ENCODE assay signal across 33 mouse cellular contexts in genomic region chr2:154326852-154327251, GRCm38 (mm10). TPM values are rescaled to one million over a fixed set of nuclear protein-coding genes. Genes with fewer than 3 reads are reported as not detected.
A peak's percentile ranks its signal among the peaks of the same experiment; 100 is the strongest.
DNase-seq lines count a peak whose midpoint lies in the region; ATAC-seq and TF ChIP-seq lines count a peak whose summit lies in the region.
"Had no signal": no experiment of that assay in that cellular context is flagged by ENCODE, and none has a peak within 500 bp of the region (broad histone marks: within the 10 kb centered on the region; RNA-seq: fewer than 3 reads in every experiment).

No protein-coding gene starts in this region.

- DNase-seq in MEL (ENCODE audit: low read depth, low spot score): peak; percentile 52
- DNase-seq in c-Kit-positive CD71-positive TER-119-negative erythroid progenitor cells, embryonic 14.5 days (ENCODE audit: low read depth): peak; percentile 87
- no peak for DNase-seq in adrenal gland, postnatal 36 days
- DNase-seq in testis, postnatal 10 days (ENCODE audit: low spot score): no peak
- no peak for DNase-seq in left cerebral cortex, postnatal 14 days (ENCODE audit: low spot score in 2 of 2)
- DNase-seq: adrenal gland, adult 8-10 months; cerebellum, adult 11 months; cerebellum, postnatal 14 days; gastrocnemius, adult 2 months; heart, postnatal 10 days; kidney, adult 9 months; kidney, postnatal 25 days; left cerebral cortex, postnatal 4 days; lung, postnatal 4 days had no signal

- H3K4me1 ChIP-seq in MEL (ENCODE audit: control insufficient read depth in 1 of 2, insufficient read depth in 2 of 2, low read length in 2 of 2): peaks cover 0 to 2% of the 10 kb centered on the region in 2 experiments; a peak in 2 of 4 replicates
- peaks cover 25% of the 10 kb centered on the region for H3K4me1 ChIP-seq in liver, embryonic 12.5 days
- H3K4me1 ChIP-seq: embryonic facial prominence, embryonic 12.5 days; heart, embryonic 10.5 days; hindbrain, embryonic 10.5 days; limb, embryonic 15.5 days; midbrain, embryonic 10.5 days had no signal

- H3K27ac ChIP-seq in MEL (ENCODE audit: control insufficient read depth, low read depth, low read length): no peak overlapping the region
- peak overlapping the region; percentile 62; the same call in 1 of the 2 replicates for H3K27ac ChIP-seq in liver, embryonic 12.5 days
- H3K27ac ChIP-seq: embryonic facial prominence, embryonic 12.5 days; gastrocnemius, adult 2 months; heart, embryonic 10.5 days; hindbrain, embryonic 10.5 days; left cerebral cortex, adult 2 months; limb, embryonic 15.5 days; midbrain, embryonic 10.5 days; stomach, postnatal 0 days had no signal

- 49% methylated on average over 3 of the region's 3 CpGs for WGBS in liver, embryonic 12.5 days (ENCODE audit: insufficient replicate concordance)

- no peak for TF ChIP-seq RAD21 in MEL (IDR thresholded peaks at IDR 0.05; ENCODE audit: low read depth, low read length)

- no peak for TF ChIP-seq POLR2A in MEL (IDR thresholded peaks at IDR 0.05; ENCODE audit: control insufficient read depth in 1 of 2, insufficient read depth in 1 of 2, low read depth in 1 of 2, low read length in 2 of 2, poor library complexity in 1 of 2)

- H3K36me3 ChIP-seq in MEL (ENCODE audit: control insufficient read depth in 1 of 2, insufficient read depth in 2 of 2, low read length in 2 of 2): peaks cover 0 to 5% of the 10 kb centered on the region in 2 experiments; a peak in 2 of 4 replicates
- H3K36me3 ChIP-seq in liver, embryonic 12.5 days: no peaks in the 10 kb centered on the region
- H3K36me3 ChIP-seq: embryonic facial prominence, embryonic 12.5 days; heart, embryonic 10.5 days; hindbrain, embryonic 10.5 days; limb, embryonic 15.5 days; midbrain, embryonic 10.5 days had no signal

- H3K27me3 ChIP-seq in MEL (ENCODE audit: control insufficient read depth in 1 of 2, insufficient read depth in 2 of 2, low read length in 2 of 2): no peaks in the 10 kb centered on the region; a peak in 1 of 4 replicates
- 0 out of 2 replicates have a peak, but pooled peaks cover 3% of the 10 kb centered on the region for H3K27me3 ChIP-seq in liver, embryonic 12.5 days (replicated peaks)
- H3K27me3 ChIP-seq: embryonic facial prominence, embryonic 12.5 days; limb, embryonic 15.5 days had no signal

- no peak for TF ChIP-seq CTCF in MEL (IDR thresholded peaks at IDR 0.05 in 2 of 3, conservative IDR thresholded peaks at IDR 0.05 in 1 of 3; ENCODE audit: control insufficient read depth in 1 of 3, insufficient read depth in 1 of 3, low read depth in 2 of 3, low read length in 3 of 3, poor library complexity in 1 of 3, severe bottlenecking in 1 of 3)

- peak overlapping the region; percentile 44 for H3K4me2 ChIP-seq in liver, embryonic 12.5 days
- H3K4me2 ChIP-seq: embryonic facial prominence, embryonic 12.5 days; limb, embryonic 15.5 days had no signal

- ATAC-seq in liver, embryonic 12.5 days: peak; percentile 94
- ATAC-seq in megakaryocyte progenitor cell, adult 5-6 weeks (replicated peaks; ENCODE audit: poor library complexity): peak; percentile 80
- ATAC-seq: activated CD4-positive, CD25-positive, alpha-beta regulatory T cell, adult 4 months; forebrain, embryonic 14.5 days; hindbrain, embryonic 16.5 days; intestine, embryonic 16.5 days had no signal

- no peaks in the 10 kb centered on the region for H3K9me3 ChIP-seq in MEL (replicated peaks; ENCODE audit: insufficient read depth, low read length)
- no peaks in the 10 kb centered on the region for H3K9me3 ChIP-seq in liver, embryonic 12.5 days (replicated peaks)
- H3K9me3 ChIP-seq: embryonic facial prominence, embryonic 12.5 days; heart, embryonic 10.5 days; hindbrain, embryonic 10.5 days; limb, embryonic 15.5 days; midbrain, embryonic 10.5 days had no signal

- no peak overlapping the region for H3K9ac ChIP-seq in MEL (ENCODE audit: control insufficient read depth, low read depth, low read length, poor library complexity, severe bottlenecking)
- no peak overlapping the region for H3K9ac ChIP-seq in liver, embryonic 12.5 days
- H3K9ac ChIP-seq: embryonic facial prominence, embryonic 12.5 days; limb, embryonic 15.5 days had no signal

- intact Hi-C loops in left cerebral cortex, postnatal 14 days (cut with DNase I): no loop called here

- TF ChIP-seq EP300 in MEL (IDR thresholded peaks at IDR 0.05; ENCODE audit: low read depth in 1 of 2, low read length in 2 of 2): peak; percentile 55 to 73

- H3K4me3 ChIP-seq in MEL (ENCODE audit: control insufficient read depth in 1 of 2, insufficient read depth in 1 of 2, low read depth in 2 of 2, low read length in 2 of 2): no peak overlapping the region
- H3K4me3 ChIP-seq in liver, embryonic 12.5 days: no peak overlapping the region
- H3K4me3 ChIP-seq: embryonic facial prominence, embryonic 12.5 days; erythroblast, embryonic 14.5 days; gastrocnemius, adult 2 months; heart, embryonic 10.5 days; hindbrain, embryonic 10.5 days; left cerebral cortex, adult 2 months; limb, embryonic 15.5 days; midbrain, embryonic 10.5 days had no signal

- no peaks in the 10 kb centered on the region for H3K79me2 ChIP-seq in MEL (ENCODE audit: control insufficient read depth, insufficient read depth, low read length, poor library complexity)

TF ChIP-seq in MEL, 35 proteins besides CTCF, POLR2A, EP300 and RAD21:
- TF ChIP-seq GATA1 (IDR thresholded peaks at IDR 0.05; ENCODE audit: low read depth, low read length): peak; percentile 67
- no peak for TF ChIP-seq SIN3A (IDR thresholded peaks at IDR 0.05; ENCODE audit: low read length)
- no peak for TF ChIP-seq MAX (IDR thresholded peaks at IDR 0.05; ENCODE audit: low read length)
- TF ChIP-seq CHD1 (IDR thresholded peaks at IDR 0.05; ENCODE audit: low read depth, low read length): no peak
- no peak for TF ChIP-seq JUND (IDR thresholded peaks at IDR 0.05; ENCODE audit: low read depth, low read length)
- TF ChIP-seq BHLHE40 (IDR thresholded peaks at IDR 0.05; ENCODE audit: borderline replicate concordance, low read depth, low read length): peak; percentile 45; the same call in 1 of the 2 replicates
- no peak for TF ChIP-seq MYC (IDR thresholded peaks at IDR 0.05; ENCODE audit: low read depth, low read length)
- TF ChIP-seq ELF1 (IDR thresholded peaks at IDR 0.05; ENCODE audit: low read depth, low read length): no peak
- peak; percentile 39; the same call in 1 of the 2 replicates for TF ChIP-seq TAL1 (IDR thresholded peaks at IDR 0.05; ENCODE audit: low read length)
- TF ChIP-seq SMC3 (IDR thresholded peaks at IDR 0.05; ENCODE audit: low read depth, low read length): no peak
- TF ChIP-seq MXI1 (IDR thresholded peaks at IDR 0.05; ENCODE audit: low read depth, low read length): no peak
- peak; percentile 37; the same call in 1 of the 2 replicates for TF ChIP-seq ETS1 (IDR thresholded peaks at IDR 0.05; ENCODE audit: low read depth, low read length)
- TF ChIP-seq TCF12 (IDR thresholded peaks at IDR 0.05; ENCODE audit: low read depth, low read length): peak; percentile 93
- peak; percentile 42; the same call in 1 of the 2 replicates for TF ChIP-seq ZNF384 (IDR thresholded peaks at IDR 0.05; ENCODE audit: low read depth, low read length)
- TF ChIP-seq MYB (IDR thresholded peaks at IDR 0.05; ENCODE audit: low read depth, low read length): no peak
- peak; percentile 45; the same call in 1 of the 2 replicates for TF ChIP-seq MAZ (IDR thresholded peaks at IDR 0.05; ENCODE audit: low read depth, low read length)
- TF ChIP-seq USF2 (IDR thresholded peaks at IDR 0.05; ENCODE audit: borderline replicate concordance in 1 of 2, insufficient read depth in 1 of 2, low read depth in 1 of 2, low read length in 2 of 2): no peak
- TF ChIP-seq E2F4 (IDR thresholded peaks at IDR 0.05; ENCODE audit: borderline replicate concordance, low read depth, low read length): no peak
- TF ChIP-seq ZMIZ1 (IDR thresholded peaks at IDR 0.05; ENCODE audit: low read depth, low read length): no peak
TF ChIP-seq in MEL: peak in this region for 7.

RNA-seq across cellular contexts. Expression of gene Bpifb9b, which starts 19.8 kb away (rescaled TPM):
- total RNA-seq in MEL (2012; rRNA removed): not detected in 2 replicates
- polyA plus RNA-seq in MEL (2012; ENCODE audit: insufficient read depth in 1 of 2, insufficient read length in 2 of 2, low read depth in 1 of 2, low replicate concordance in 2 of 2, missing spikeins in 1 of 2): not detected
- polyA plus RNA-seq in liver, embryonic 12.5 days (2016; fragmentation: Nextera tagmentation; extraction: Ambion mirVana): not detected in 2 replicates
- not detected in 2 replicates for total RNA-seq in megakaryocyte progenitor cell, adult 5-6 weeks (2015)
- total RNA-seq in megakaryocyte progenitor cell, adult 5-6 weeks (2017): not detected in 2 replicates
- total RNA-seq in adrenal gland, postnatal 36 days (2021): not detected
- total RNA-seq in left cerebral cortex, postnatal 14 days (2021): not detected
- total RNA-seq: ES-E14; gastrocnemius, adult 2 months; granulocyte monocyte progenitor cell, adult 5-6 weeks; heart, postnatal 10 days; left cerebral cortex, adult 2 months; left cerebral cortex, postnatal 4 days had no signal
- polyA plus RNA-seq: activated CD4-positive, CD25-positive, alpha-beta regulatory T cell, adult 4 months; embryonic facial prominence, embryonic 12.5 days; erythroblast, embryonic 14.5 days; forebrain, embryonic 14.5 days; frontal cortex, adult 2 months; heart, embryonic 10.5 days; hindbrain, embryonic 10.5 days; hindbrain, embryonic 16.5 days; intestine, embryonic 16.5 days; limb, embryonic 15.5 days; lung, embryonic 16.5 days; midbrain, embryonic 10.5 days; neural tube, embryonic 14.5 days; stomach, postnatal 0 days had no signal

RNA-seq across cellular contexts. Expression of gene Cdk5rap1, which starts 46.0 kb away (rescaled TPM):
- total RNA-seq in MEL (2012; rRNA removed): 14.1 and 14.7 TPM in 2 replicates
- polyA plus RNA-seq in MEL (2012; ENCODE audit: insufficient read depth in 1 of 2, insufficient read length in 2 of 2, low read depth in 1 of 2, low replicate concordance in 2 of 2, missing spikeins in 1 of 2): 10 to 100 TPM in 1 of 2 experiments, not detected in 1; 13.1 TPM
- 16.6 and 16.8 TPM in 2 replicates for polyA plus RNA-seq in liver, embryonic 12.5 days (2016; fragmentation: Nextera tagmentation; extraction: Ambion mirVana)
- 12.3 and 15.8 TPM in 2 replicates for total RNA-seq in megakaryocyte progenitor cell, adult 5-6 weeks (2015)
- 13.8 and 16.4 TPM in 2 replicates for total RNA-seq in megakaryocyte progenitor cell, adult 5-6 weeks (2017)
- total RNA-seq in adrenal gland, postnatal 36 days (2021): 10 to 100 TPM; 11.0 to 13.9 TPM
- 10 to 100 TPM; 11.8 to 13.5 TPM for total RNA-seq in left cerebral cortex, postnatal 14 days (2021)

Comparison
In these comparisons a context has a peak if more than half of its experiments do, and no peak if none do; other contexts are left out.
1. DNase-seq: peak in MEL (single experiment) and c-Kit-positive CD71-positive TER-119-negative erythroid progenitor cells, embryonic 14.5 days (single experiment); none in adrenal gland, postnatal 36 days (0 of 2), testis, postnatal 10 days (single experiment) and left cerebral cortex, postnatal 14 days (0 of 2).